Mouse (Mus musculus) cerebellum, adult (tissue): ENCODE data around the gene Prr18.
A peak's percentile ranks its signal among the peaks of the same experiment; 100 is the strongest.
"Not testable (repeated sequence)": the region's sequence is repeated elsewhere in the genome, so short reads cannot be mapped to it uniquely, and the experiment has no call there.

Source experiments
- ATAC-seq: cut with Nextera tagmentation; 2 replicates; pipeline ENCODE4 v1.9.2; 2017; ENCODE audit warnings: mild to moderate bottlenecking, moderate library complexity, mixed read lengths; ENCODE audit not compliant: insufficient number of reproducible peaks, low FRiP score, low TSS enrichment

Prr18 gene

DNA sequence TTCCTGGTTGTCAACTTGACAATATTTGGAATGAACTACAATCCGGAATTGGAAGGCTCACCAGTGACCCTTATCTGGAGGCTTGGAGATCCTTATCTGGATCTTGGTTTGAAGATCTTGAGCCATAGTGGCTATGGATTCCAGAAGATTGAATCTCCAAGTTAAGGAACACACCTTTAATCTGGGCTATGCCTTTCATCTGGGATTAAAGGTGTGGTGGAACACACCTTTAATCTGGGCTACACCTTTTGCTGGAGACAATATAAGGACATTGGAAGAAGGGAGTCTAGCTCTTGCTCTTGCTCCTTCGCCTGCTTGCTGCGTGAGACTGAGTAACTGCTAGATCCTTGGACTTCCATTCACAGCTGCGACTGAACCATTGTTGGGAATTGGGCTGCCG is at the start of gene Prr18:
Gene Prr18, plus strand, starts transcription at position 301 of the 400 bp plus-strand sequence.
- ATAC-seq, result not testable (repeated sequence)

DNA sequence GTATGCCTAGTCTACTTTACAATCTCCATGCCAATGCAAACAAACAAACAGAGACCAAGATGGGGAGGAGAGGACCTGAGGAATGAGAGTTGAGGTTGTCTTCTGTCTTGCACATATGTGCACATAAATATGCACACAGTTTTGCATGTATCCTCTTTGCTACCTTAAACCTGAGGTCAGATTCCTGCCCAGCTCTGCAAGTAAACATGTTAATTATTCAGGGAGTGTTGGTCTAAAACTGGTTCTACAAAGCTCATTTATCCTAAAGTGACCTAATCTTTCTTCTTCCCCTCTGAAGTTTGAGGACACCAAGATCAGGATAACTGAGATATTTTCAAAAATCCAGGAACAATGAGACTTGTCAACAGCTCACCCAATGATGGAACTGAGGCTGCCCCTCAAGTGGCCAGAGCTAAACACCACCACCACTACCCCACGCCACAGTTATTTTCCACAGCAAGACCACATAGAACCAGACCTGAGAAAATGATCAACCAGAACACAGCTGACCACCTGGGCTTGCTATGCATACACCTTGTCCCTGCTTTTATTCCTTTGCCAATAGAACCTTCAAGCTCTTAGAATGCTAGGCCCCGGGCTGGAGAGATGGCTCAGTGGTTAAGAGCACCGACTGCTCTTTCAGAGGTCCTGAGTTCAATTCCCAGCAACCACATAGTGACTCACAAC is 47.1 kb upstream of the Prr18 start:
- ATAC-seq, result no peak

DNA sequence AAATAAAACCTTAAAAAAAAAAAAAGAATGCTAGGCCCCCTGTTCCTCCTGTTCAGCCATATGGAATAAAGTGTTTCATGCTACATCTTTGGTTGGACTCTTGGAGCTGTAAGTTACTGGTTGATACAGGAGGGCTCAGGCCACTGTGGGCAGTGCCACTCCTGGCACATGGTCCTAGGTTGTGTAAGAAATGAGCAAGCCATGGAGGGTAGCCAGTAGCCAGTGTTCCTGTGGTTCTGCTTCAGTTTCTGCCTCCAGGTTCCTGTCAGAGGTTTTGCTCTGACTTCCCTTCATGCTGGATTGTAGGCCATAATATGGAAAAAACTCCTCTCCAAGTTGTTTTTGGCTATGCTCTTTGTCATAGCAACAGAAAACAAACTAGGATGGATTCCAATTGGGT is 46.5 kb upstream of the Prr18 start:
- ATAC-seq, result no peak

DNA sequence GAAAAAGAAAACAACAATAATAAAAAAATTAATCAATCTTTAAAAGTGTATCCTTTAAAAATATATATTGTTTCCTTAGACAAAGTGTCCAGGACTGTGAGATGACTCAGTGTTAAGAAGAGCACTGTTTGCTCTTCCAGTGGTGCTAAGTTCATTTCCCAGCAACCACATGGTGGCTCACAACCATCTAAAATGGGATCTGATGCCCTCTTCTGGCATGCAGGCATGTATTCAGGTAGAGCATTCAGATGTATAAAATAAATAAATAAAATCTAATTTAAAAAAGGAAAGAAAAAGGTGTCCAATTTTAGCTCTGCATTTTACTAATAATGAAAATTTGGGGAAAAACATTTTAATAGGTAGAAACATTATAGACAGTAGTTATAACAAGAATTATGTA is 41.4 kb upstream of the Prr18 start:
- ATAC-seq, result no peak

DNA sequence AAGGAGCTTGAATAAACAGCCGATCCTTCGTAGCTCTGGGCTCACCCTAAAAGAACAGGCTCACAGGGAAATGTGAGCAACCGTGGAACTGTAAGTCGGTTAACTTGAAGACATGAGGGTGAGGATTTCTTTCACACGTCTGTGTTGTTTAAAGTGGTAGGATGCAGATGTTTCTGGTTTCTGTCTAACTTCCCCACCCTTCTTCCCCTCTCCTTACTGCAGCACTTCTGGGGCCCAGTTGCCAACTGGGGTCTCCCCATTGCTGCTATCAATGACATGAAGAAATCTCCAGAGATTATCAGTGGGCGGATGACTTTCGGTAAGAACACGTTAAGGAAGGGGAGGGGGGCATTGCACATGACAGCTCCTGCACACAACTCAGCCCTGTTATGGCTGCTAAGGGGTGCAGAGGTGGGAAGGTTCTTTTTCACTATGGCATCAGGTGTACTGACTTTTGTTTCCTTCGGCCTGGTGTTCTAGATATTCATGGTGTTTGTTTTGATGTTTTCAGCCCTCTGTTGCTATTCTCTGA is 40.9 kb upstream of the Prr18 start:
- ATAC-seq, result no peak

DNA sequence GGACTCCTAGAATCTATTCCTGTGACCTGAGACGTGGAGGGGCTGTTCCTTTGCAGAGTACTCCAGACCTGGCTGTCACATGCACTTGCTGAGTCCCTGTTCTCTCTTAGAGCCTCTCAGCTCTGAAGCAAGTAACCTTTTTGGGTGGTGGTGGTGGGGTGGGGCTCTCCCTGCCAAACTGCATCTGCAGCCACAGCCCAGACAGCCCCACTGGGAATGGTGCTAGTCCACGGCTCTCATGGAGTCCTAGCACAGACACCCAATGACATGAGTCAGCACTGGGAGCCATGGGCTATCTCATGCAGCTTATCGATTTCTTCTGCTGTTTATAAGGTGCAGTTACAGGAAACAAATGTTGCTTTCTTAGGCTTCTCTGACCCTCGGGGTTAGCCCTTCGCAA is 39.5 kb upstream of the Prr18 start:
- ATAC-seq, result no peak

DNA sequence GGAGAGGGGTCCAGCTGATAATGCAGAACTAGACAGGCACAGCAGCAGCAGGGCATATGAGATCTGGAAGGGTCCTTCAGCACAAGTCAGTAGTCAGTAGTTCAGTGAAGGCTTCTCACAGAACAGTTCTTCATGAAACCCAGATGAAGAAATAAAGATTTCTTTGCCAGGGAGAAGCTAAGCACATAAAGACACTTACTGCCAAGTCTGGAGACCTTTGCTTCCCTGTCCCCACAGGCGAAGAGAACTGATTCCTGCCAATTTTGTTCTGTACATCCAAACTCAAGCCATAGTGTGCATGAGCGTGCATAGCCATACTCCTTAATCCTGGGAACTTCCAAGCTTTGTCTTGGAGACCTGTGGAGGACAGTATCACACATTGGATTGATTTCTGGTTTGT is 39.0 kb upstream of the Prr18 start:
- ATAC-seq, result no peak

DNA sequence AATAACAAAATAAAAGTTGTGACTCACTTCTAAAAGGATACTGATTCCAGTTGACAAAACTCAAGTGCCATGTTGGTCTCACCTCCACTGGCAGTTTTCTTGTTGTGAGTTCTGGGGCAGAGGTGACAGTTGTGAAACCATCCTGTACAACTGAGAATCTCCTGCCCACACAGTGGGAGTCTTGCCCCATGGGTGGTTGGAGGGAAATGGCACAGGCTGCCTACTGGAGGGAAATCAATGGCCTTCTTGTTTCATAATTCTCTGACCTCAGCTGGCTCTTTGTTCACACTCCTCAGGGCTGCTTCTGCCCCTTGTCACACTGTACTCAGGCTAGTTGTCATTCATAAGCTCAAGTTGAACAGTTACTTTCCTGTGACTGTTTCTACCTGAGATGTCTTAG is 37.7 kb upstream of the Prr18 start:
- no peak for ATAC-seq

DNA sequence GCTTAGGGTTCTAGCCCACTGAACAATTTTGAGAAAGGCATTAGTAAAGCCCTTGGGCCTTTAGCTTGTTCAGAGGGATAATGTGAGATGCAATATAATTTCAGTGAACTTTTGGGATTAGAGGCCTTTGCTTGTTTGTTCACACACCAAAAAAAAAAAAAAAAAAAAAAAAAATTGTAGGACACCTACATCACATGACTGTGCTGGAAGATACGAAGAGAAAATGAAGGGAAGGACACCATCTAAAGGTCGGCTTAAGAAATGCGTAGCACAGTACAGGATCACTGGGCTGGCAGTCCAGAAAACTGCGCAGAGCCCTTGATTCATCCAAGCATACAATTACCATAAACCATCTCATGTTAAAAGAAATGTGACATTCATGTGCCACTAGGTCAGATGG is 35.7 kb upstream of the Prr18 start:
- ATAC-seq, result no peak

DNA sequence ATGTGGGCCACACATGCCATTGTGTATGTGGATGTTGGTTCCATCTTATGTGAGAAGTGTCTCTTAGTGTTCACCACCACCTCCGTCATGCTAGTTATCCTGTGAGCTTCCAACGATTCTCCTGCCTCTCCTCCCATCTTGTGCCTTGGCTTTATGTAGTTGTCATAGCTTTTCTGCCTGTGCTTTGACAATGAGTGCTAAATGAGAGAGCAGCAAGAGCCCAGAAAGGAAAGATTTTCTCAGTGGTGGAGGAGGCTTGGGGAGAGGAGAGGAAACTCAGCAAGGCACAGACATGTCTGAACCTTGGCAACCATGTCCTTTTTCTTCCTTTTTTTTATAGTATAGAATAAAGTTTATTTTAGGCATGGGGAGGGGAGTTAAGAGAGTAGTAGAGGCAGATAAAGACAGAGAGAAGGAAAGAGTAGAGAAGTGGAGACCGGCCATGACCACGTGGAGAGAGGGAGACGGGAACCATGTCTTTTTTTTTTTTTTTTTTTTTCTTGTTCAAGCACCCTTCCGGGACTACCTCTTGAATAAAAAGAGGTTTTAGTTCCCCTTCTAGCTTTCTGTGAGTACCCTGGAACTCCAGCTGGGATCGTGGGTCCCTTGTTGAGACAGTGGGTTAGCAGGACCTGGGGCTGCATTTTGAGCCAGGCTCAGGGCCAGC is 34.4 kb upstream of the Prr18 start:
- no peak for ATAC-seq

DNA sequence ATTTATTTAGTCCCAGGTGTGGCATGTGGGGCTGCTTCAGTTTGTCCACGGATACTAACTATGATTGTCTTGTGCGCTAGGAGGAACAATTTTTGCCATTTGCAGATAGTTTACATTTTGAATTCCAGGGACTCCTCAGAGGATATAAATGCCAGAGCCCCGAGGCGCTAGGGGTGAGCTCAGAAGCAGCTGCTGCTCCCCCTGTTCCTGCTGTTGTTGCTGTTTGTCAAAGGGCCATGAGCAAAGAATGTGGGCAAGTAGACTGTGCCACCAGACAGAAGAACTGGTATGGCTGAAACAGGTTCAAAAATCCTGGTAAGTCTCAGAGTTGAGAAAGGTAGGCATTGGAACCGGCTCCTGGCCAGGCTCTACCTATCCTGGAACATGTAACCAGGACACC is 33.6 kb upstream of the Prr18 start:
- ATAC-seq, result no peak

DNA sequence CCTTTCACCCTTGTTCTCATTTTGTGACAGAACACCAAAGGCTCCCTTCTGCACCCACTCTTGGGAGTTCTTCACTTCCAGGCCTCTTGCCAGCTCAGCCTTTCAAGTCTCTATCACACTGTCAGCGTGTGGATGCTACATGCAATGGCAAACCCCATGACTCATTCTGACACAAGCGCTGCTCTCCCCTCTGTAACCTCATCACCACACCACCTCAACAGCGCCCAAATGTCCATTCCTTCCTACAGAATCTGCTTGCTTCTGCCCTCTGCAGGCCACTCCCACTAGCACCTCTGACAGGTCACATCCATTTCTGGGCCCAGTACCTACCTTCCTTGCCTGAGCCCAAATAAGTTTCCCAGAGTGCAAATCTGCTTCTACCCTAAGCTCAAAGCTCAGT is 31.5 kb upstream of the Prr18 start:
- ATAC-seq, result no peak

DNA sequence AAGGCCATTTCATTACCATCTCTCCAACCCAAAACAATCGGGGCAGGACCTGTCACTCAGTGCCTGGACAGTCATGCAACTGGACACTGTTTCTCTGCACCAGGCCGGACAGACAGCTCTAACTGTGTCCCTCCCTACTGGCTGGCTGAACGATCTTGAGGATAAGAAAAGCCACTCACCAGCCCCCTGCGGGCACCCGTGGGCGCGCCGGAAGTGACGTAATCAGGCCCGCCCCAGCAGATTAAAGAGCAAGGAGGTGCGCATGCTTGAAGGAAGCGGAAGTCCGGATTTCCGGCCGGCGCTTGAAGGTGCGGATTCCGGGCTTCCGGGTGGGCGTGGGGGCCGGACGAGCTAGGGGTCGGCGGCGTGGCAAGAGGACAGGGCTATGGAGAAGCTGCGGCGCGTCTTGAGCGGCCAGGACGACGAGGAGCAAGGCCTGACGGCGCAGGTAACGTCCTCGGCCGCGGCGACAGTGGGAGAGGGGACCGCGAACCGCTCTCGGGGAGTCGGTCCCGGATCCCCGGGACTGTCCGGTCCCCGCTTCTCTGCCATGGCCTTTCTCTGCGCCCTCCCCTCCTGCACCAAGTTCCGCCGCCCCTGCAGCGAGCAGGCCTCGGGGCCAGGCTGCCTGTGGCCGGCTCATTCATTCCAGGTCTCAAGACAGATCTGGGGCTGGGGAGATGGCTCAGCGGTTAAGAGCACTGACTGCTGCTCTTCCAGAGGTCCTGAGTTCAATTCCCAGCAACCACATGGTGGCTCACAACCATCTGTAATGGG is 26.2 kb upstream of the Prr18 start, which contains the start of gene Sft2d1:
Gene Sft2d1, plus strand, starts transcription at position 265 of the 777 bp plus-strand sequence.
- peak; percentile 92 for ATAC-seq

DNA sequence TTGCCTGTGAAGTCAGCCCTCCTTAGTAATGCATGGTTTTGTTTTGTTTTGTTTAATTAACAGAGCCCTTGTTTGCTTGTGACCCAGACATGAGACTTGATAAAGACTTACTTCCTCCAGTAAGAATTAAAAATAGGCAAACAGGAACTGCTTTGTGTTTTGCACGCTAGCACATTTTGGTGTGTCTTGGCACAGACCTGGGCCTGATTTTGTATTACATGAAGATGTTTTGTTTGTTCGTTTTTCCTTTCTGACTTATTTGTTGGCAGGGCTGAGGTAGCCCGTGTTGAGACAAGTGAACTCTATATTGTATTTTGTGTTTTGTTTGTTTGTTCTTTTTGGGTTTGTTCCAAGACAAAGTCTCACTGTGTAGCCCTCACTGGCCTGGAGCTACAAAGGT is 25.5 kb upstream of the Prr18 start:
- no peak for ATAC-seq

DNA sequence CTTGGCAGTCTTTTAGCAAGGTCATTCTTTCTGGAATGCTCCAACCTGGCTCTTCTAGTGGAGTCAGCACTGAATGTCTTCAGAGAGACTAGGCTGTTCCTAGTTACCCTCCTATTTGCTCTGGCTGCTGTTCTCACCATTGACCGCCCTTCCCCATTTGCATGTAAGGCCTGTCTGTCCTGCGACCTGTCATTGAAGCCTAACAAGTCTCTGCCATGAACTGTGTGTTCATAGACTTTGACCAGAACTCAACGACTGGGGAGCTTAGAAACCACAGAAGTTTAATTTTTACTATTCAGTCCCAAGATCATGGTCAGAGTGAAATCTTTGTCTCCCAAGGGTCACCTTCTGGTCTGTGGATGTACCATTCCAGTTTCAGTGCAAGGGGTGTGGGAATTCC is 23.3 kb upstream of the Prr18 start:
- no peak for ATAC-seq

DNA sequence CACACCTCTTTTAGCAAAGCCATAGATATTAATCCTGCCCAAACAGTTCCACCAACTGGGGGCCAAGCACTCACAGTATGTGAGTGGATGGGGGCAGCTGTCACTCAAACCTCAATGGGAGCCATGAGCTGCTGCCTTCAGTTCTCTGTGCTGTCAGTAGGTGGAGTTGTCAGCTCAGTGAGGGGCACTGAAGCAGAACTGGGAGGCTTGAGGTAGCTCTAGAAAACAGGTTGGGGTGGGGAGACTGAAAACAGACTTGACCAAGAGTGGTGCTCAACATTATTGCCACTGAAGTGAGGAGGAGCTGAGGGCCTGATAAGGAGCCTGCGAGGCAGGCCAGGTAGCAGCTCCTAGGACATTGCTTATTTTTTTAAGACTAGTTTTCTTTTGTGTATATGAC is 21.0 kb upstream of the Prr18 start:
- ATAC-seq, result no peak

DNA sequence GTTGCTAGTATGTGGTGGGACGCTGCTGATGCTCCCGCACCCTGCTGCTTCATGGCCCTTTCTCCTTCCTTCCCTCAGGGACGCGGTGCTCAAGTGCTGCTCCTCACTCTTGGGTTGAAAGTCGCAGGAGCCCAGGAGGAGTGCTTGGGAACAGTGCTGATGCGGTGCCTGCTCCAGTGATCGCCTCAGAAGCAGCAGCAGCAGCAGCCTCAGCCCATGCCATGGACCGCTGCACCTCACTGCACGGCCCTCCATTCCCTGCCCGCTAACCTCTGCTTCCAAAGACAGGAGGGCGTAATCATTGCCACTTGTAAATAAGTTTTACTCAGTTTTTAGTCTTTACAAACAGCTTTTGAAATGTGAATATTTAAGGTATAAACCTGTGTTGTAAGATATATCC is 10.4 kb upstream of the Prr18 start:
- ATAC-seq, result not testable (repeated sequence)

DNA sequence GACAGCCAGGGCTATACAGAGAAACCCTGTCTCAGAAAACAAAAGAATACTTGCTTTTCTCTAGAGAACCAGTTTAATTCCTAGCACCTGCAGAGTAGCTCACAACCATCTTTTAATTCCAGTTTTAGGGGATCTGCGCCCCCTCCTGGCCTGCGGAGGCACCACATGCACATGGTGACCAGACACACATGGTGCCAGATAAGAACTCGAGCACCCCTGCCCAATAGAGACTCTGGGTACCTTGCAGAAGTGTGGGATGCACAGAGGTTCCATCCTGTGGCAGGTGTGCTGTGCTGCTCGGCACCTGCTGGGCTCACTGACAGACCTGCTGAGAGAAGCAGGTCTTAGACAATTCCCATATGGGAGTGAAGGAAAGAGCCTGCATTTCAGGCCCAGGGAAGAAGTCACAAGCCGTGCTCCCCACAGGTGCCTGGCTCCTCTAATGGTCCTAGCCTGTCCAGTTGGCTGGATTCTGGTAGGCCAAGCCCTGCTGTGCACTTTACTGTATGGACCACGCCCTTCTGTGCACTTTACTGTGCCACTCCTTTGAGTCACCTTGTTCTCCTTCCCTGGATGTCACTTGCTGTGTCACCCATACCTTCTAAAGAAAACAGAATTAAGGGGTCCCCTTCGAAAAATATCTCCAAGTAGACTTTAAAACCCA is 8.6 kb upstream of the Prr18 start:
- ATAC-seq, result no peak

DNA sequence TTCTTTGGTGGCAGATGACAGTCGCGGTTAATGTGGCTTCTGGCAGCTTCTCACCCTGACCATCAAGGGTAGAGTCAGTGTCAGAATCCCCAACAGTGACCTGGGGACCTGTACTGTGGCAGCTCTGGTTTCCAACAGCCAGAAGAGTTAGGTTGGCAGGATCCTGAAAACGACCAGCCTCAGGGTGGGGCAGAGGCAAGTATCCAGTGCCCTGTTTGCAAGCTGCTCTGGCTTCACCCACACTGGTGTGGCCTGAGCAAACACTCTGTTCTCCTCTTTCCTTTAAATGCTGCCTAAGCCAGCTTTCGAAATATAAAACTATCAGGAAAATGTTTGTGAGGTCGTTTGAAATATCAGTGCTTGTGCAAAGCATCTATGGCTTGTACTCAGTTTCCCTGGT is 6.7 kb upstream of the Prr18 start:
- no peak for ATAC-seq

DNA sequence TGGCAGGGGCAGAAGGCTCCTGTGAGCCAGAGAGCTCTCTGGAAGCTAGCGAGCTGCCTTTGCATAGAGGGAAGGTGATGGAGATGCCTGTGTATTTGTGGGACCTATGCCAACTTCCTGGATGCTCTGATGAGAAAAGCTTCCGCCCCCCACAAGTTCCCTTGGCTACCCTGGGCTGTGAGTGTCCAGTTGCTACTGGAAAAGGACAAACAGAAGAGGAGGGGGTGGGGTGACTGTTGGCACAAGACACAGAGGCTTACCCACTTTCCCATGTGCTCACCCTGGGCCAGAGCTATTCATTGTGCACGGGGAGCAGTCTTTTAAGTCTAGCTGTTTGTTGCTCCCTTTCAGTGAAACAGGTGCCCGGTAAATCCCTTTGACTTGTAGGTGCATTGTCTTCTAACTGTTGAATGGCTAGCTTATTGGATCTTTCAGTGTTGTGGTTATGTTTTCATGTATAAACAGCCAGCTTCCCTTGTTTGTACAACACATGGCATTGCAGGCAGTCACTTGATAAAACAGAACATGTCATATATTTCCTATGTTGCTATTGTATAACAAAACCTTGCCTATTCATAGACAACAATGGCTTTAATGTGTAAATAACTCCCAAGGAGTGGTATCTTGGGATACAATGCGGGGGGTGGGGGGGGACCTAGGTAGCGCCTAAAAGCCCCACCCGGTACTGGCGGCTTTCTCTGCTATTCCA is 2.6 kb downstream of the Prr18 start:
- ATAC-seq, result no peak
